Mouse (Mus musculus): ENCODE measurements around the gene Zfp51.
"Not testable (repeated sequence)": the region's sequence is repeated elsewhere in the genome, so short reads cannot be mapped to it uniquely, and the experiment has no call there.

Gene Zfp51

GRCm38 (mm10) chr17:21450138-21450704 lies at the start of gene Zfp51:
Gene Zfp51 (plus strand): TSS chr17:21450374.
- DNase-seq (ENCODE audit: low spot score in 2 of 2) = peak; percentile 76 to 88

- DNase-seq (ENCODE audit: low spot score in 2 of 2) = peak; percentile 2 to 56
These were observed 27.2 kb upstream of the Zfp51 start, which contains the start of gene Zfp54 for GRCm38 (mm10) chr17:21422664-21423599. Gene Zfp54 (plus strand): TSS chr17:21423227.

DNA sequence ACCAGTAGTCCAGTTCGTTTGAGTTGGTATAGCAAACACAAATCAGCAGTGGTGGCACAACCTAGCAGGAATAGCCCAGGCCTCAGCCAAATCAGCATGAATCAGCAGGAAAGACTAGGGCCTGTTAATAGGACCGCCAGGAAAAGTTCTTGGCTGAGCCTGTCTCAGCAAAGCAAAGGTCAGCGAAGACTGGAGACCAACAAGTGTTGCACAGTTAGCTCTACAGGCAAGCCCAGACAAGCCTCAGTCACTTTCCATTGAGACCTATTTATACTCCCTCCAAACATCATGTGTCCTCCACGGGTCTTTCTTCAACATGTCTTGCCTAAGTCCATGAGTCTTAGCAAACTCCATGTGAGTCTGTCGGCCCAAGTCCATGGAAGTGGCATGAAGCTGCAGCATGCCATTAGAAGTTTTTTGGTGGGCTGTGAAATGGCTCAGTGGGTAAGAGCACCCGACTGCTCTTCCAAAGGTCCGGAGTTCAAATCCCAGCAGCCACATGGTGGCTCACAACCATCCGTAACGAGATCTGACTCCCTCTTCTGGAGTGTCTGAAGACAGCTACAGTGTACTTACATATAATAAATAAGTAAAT lies 11.3 kb upstream of the Zfp51 start:
- not testable (repeated sequence) for DNase-seq (ENCODE audit: low spot score in 2 of 2)

- peak; percentile 18 to 88 for DNase-seq (ENCODE audit: low spot score in 2 of 2)
These were observed 505 bp upstream of the Zfp51 start for GRCm38 (mm10) chr17:21449669-21450068.

GRCm38 (mm10) chr17:21463550-21463949 lies 13.4 kb downstream of the Zfp51 start:
- DNase-seq (ENCODE audit: low spot score in 2 of 2) = no peak

DNA sequence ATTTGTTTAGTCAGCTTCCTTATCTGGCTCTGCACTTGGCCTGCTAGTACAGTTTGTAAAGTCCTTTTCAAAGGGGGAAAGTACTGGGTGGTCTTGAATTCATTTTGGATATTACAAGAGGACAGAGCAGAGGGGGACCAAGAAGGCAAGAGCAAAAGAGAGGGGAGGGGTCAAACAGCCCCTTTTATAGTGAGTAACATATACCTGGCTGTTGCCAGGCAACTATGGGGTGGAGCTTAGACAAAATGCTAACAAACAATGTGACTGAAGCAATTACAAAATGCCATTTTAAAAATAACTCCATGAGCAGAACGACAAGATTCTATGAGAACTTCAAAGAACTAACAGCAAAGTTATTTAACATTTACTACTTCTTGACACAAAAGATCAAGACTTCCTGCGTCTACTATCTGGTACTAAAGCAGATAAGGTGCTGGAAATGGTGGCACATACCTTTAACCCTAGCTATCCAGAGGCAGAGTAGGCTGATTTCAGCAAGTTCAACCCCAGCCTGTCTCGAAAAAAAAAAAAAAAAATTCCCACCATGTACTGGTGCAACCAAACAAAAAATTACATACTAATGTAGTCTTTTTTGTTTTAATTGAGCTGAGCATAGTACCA lies 22.0 kb downstream of the Zfp51 start:
- DNase-seq (ENCODE audit: low spot score in 2 of 2) = no peak

- DNase-seq (ENCODE audit: low spot score in 2 of 2) = no peak
These were observed 22.6 kb downstream of the Zfp51 start for GRCm38 (mm10) chr17:21472653-21473307.

GRCm38 (mm10) chr17:21473362-21474190 lies 23.4 kb downstream of the Zfp51 start:
- DNase-seq (ENCODE audit: low spot score in 2 of 2) = no peak

DNA sequence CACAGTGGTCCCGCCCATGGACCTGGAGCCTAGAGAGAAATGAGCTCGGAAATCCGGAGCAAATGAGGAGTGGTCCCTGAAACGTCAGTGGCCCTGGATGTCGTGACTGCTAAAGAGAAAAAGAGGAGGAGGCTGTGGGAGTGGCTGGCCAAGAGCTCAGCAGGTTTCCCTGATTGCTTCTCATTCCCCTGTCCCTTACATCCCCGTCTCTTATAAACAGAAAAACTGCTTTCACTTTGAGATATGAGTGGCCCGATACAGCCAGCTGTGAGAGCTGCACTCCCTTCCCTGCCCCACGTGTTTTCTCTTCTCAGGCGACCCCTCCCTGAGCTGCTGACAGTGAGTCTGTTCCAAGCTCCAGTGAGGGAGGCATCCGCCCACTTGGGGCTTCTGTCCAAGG lies 24.6 kb downstream of the Zfp51 start:
- DNase-seq (ENCODE audit: low spot score in 2 of 2) = not testable (repeated sequence)

DNA sequence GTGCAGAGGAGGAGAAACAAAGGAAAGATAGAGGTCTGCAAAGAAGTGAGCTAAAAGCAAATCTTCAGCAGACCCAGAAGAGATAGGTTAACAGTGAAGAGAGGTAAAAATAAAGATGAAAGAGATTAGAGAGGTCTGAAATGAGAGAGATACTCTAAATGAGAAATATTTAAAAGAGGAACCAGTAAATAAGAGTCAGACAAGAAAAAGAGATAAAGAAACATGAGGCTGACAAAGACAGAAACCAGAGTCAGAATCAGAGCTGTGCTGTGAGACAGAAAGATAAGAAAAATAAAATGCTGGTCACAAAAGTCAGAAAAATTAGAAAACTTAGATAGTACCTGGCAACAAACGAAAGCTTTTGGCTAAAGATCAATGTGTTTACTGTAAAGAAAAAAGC lies 25.1 kb downstream of the Zfp51 start:
- DNase-seq (ENCODE audit: low spot score in 2 of 2) = not testable (repeated sequence)

- DNase-seq (ENCODE audit: low spot score in 2 of 2) = not testable (repeated sequence)
These were observed 26.2 kb downstream of the Zfp51 start for GRCm38 (mm10) chr17:21476351-21476750.

GRCm38 (mm10) chr17:21478103-21478777 lies 28.1 kb downstream of the Zfp51 start:
- not testable (repeated sequence) for DNase-seq (ENCODE audit: low spot score in 2 of 2)

DNA sequence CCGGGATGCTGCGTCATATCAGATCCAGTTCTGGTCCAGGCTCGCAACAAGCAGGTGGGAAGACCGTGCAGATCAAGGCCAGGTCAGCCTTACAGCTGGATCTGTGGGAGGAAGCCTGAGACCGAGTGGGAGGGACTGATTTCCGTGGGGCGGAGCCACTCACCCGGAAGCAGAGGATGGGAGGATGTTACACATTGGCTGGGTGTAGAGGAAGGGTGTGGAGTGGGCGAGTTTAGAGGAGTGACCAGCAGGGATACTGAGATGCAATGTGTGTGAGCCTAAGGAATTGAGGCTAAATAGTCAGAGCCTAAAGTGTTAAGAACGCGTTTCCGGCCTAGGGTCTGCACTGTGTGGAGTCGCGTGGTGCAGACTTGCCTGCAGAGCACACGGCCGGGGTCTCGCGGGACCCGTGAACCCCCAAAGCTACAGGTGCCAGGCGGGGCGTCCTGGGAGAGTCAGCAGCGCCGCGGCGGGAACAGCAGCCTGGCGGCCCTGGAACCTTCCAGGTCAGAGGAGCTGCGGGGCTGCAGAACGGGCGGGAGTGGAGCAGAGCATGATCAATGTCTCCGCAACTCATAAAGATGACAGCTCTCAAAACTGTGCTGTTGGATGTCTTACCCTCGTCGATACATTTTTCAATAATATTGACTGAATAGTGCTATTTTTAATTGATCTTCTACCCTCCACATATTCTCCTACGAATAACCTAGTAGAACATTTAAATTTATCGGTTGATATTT lies 38.8 kb downstream of the Zfp51 start, which contains the start of gene Zfp53:
TSS of gene Zfp53 (plus strand) at position 239 of the 740 bp plus-strand sequence.
- peak; percentile 67 to 84 for DNase-seq (ENCODE audit: low spot score in 2 of 2)

GRCm38 (mm10) chr17:21489500-21490001 lies 39.4 kb downstream of the Zfp51 start:
- no peak for DNase-seq (ENCODE audit: low spot score in 2 of 2)

- no peak for DNase-seq (ENCODE audit: low spot score in 2 of 2)
These were observed 51.2 kb downstream of the Zfp51 start for GRCm38 (mm10) chr17:21501365-21501764.

GRCm38 (mm10) chr17:21504524-21504923 lies 54.4 kb downstream of the Zfp51 start:
- DNase-seq (ENCODE audit: low spot score in 2 of 2) = no peak

DNA sequence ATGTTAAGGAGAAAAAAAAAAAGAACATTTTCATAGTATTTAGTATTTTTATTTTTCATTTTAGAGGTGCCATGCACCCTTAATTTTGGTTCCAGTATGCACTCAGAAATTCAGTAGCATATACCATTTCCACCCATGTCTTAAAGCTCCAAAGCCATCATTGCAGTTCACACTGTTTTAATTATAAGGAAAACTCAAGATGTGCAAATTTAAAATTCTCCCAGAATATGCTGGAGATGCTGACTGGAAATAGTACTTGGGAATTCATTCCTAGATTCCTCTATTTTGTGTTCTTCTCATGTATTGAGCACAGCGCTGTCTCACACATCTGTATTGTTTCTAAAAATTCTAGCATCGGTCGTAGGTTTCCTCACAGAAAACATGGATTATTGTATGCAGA lies 56.1 kb downstream of the Zfp51 start:
- DNase-seq (ENCODE audit: low spot score in 2 of 2) = no peak

DNA sequence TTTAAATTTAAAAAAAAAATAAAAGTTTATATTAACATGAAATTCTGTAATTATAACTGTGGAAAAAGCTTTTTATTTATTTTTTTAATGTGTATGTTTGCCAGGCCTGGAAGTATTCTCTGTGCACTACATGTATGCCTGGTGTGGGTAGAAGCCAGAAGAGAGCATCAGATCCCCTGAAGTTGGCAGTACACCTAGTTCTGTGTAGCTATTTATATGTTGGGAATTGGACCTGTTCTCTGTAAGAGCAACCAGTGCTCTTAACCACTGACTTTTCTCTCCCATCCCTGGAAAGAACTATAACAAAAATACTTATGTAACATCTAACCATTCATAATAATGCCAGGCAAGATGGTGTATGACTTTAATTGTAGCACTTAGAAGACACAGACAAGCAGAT lies 59.6 kb downstream of the Zfp51 start:
- DNase-seq (ENCODE audit: low spot score in 2 of 2) = no peak

Data from left cerebral cortex, adult 9 months (tissue).